Mouse (Mus musculus) liver, adult 2 months (tissue): ENCODE measurements around the gene Numa1.

Source experiments
- CTCF ChIP-seq: fragments of 200-500 bp; IDR thresholded peaks from 2 replicates; pipeline ENCODE4 v1.5.1; 2011; ENCODE audit warnings: low read depth, low read length, control low read depth
- POLR2A ChIP-seq: fragments of 200-500 bp; IDR thresholded peaks from 2 replicates; pipeline ENCODE4 v1.6.1; 2011; ENCODE audit warnings: low read length, control low read depth; ENCODE audit not compliant: insufficient read depth; ENCODE audit errors: extremely low read depth

GRCm38 (mm10) chr7:102034904-102035303, 101.0 kb downstream of the Numa1 start:
- no peak for TF ChIP-seq CTCF
- no peak for TF ChIP-seq POLR2A
